Mouse (Mus musculus) heart, postnatal 0 days (tissue): ENCODE data around the gene Dlg2.

Experiments used
- CTCF ChIP-seq: IDR thresholded peaks from 2 replicates; pipeline ENCODE4 v1.5.1; 2016; ENCODE audit warnings: antibody characterized with exemption, control low read depth, low read depth
- EP300 ChIP-seq: IDR thresholded peaks from 2 replicates; pipeline ENCODE4 v1.6.1; 2016; ENCODE audit warnings: antibody characterized with exemption, low read depth

- TF ChIP-seq CTCF (no peak), EP300 (no peak)
These were observed 1443.3 kb downstream of the Dlg2 start for GRCm38 (mm10) chr7:91919738-91920137.
